ENCODE assay signal across 7 mouse cellular contexts in the genomic region with DNA sequence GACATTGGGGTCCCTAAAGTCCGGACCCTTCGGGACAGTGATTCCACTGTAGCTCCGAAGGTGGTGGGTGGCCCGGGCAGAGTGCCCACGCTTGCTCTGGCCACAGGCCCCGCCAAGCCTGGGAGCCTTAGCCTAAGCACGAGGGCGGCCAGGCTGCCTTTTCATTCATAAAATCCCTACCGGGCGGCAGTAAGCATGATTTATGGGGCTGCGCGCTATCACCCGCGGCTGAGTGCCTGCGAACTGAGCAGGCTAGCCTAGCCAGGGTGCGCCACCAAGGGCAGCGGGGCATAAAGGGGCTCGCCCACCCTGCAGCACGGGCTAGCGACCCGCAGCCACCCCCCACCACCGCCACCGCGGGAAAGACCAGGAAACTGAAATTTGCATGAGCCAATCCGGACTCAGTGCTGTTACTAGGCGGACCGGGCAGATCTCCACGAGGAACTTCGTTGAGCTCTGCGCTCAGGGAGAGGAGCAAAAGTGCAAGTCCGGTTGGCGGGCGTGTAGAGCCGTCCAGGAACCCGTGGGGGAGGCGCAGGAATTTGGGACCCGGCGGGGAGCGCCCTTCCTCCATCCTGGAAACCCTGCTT. TPM values are rescaled to one million over a fixed set of nuclear protein-coding genes. Genes with fewer than 3 reads are reported as not detected.
A peak's percentile ranks its signal among the peaks of the same experiment; 100 is the strongest.
DNase-seq lines count a peak whose midpoint lies in the region; ATAC-seq and TF ChIP-seq lines count a peak whose summit lies in the region.

No protein-coding gene starts in this region.

- intact Hi-C loops in gastrocnemius, postnatal 36 days (cut with DNase I), result loop anchor here (5.0 kb wide), 1 partner anchor 81 kb away; no protein-coding TSS in a partner anchor

- peak overlapping the region; percentile 64 for H3K4me3 ChIP-seq in intestine, embryonic 15.5 days (replicated peaks)
- peak overlapping the region; percentile 64 for H3K4me3 ChIP-seq in limb, embryonic 14.5 days (replicated peaks; ENCODE audit: low read length)
- peak overlapping the region; percentile 45 for H3K4me3 ChIP-seq in midbrain, embryonic 13.5 days (replicated peaks)

- under 1% methylated on average over 39 of the region's 39 CpGs for WGBS in intestine, embryonic 15.5 days
- WGBS in limb, embryonic 14.5 days, result under 1% methylated on average over 31 of the region's 39 CpGs
- WGBS in midbrain, embryonic 13.5 days, result under 1% methylated on average over 39 of the region's 39 CpGs

- peak; percentile 77 to 78 for DNase-seq in adrenal gland, adult 18-20 months (ENCODE audit: low spot score in 2 of 2)
- peak; percentile 97 for DNase-seq in embryo, embryonic 11 days
- DNase-seq in gastrocnemius, postnatal 36 days, result peak; percentile 75
- peak; percentile 96 for DNase-seq in limb, embryonic 14.5 days (ENCODE audit: low spot score)
- DNase-seq in spleen, postnatal 4 days (ENCODE audit: low spot score in 2 of 2), result peak; percentile 56 to 77

- no peaks in the 10 kb centered on the region for H3K9me3 ChIP-seq in intestine, embryonic 15.5 days
- H3K9me3 ChIP-seq in limb, embryonic 14.5 days (ENCODE audit: control insufficient read depth, low read length), result no peaks in the 10 kb centered on the region
- no peaks in the 10 kb centered on the region for H3K9me3 ChIP-seq in midbrain, embryonic 13.5 days

- H3K27me3 ChIP-seq in intestine, embryonic 15.5 days (replicated peaks), result peaks cover 25% of the 10 kb centered on the region
- H3K27me3 ChIP-seq in limb, embryonic 14.5 days (ENCODE audit: control insufficient read depth, insufficient read depth, low read length), result no peaks in the 10 kb centered on the region
- H3K27me3 ChIP-seq in midbrain, embryonic 13.5 days, result peaks cover 53% of the 10 kb centered on the region

- no peak for TF ChIP-seq POLR2A in limb, embryonic 14.5 days (IDR thresholded peaks at IDR 0.05; ENCODE audit: borderline replicate concordance, extremely low read depth, insufficient read depth, insufficient read length)

- peak; percentile 83 for ATAC-seq in intestine, embryonic 15.5 days
- peak; percentile 84 for ATAC-seq in limb, embryonic 14.5 days (ENCODE audit: low FRiP score, low read depth)
- peak; percentile 48 for ATAC-seq in midbrain, embryonic 13.5 days

- H3K9ac ChIP-seq in intestine, embryonic 15.5 days, result peak overlapping the region; percentile 68
- H3K9ac ChIP-seq in limb, embryonic 14.5 days (ENCODE audit: low read depth, low read length, severe bottlenecking), result peak overlapping the region; percentile 57
- peak overlapping the region; percentile 63 for H3K9ac ChIP-seq in midbrain, embryonic 13.5 days (replicated peaks)

- H3K27ac ChIP-seq in intestine, embryonic 15.5 days, result peak overlapping the region; percentile 92
- H3K27ac ChIP-seq in limb, embryonic 14.5 days (replicated peaks; ENCODE audit: low read depth, low read length), result peak overlapping the region; percentile 93
- H3K27ac ChIP-seq in midbrain, embryonic 13.5 days, result peak overlapping the region; percentile 89

- H3K4me1 ChIP-seq in intestine, embryonic 15.5 days (replicated peaks), result peaks cover 36% of the 10 kb centered on the region
- H3K4me1 ChIP-seq in limb, embryonic 14.5 days (ENCODE audit: control insufficient read depth, insufficient read depth, low read length), result peaks cover 24% of the 10 kb centered on the region
- peaks cover 70% of the 10 kb centered on the region for H3K4me1 ChIP-seq in midbrain, embryonic 13.5 days (replicated peaks)

- H3K36me3 ChIP-seq in intestine, embryonic 15.5 days, result 0 out of 2 replicates have a peak, but pooled peaks cover 7% of the 10 kb centered on the region
- H3K36me3 ChIP-seq in limb, embryonic 14.5 days (ENCODE audit: control insufficient read depth, insufficient read depth, low read length), result peaks cover 10% of the 10 kb centered on the region
- 0 out of 2 replicates have a peak, but pooled peaks cover 5% of the 10 kb centered on the region for H3K36me3 ChIP-seq in midbrain, embryonic 13.5 days

- H3K4me2 ChIP-seq in intestine, embryonic 15.5 days (replicated peaks), result peak overlapping the region; percentile 96
- H3K4me2 ChIP-seq in limb, embryonic 14.5 days (replicated peaks; ENCODE audit: low read depth, low read length, severe bottlenecking), result peak overlapping the region; percentile 76
- H3K4me2 ChIP-seq in midbrain, embryonic 13.5 days (replicated peaks), result peak overlapping the region; percentile 76

RNA-seq across cellular contexts. Expression of gene Ccnd1, which starts 1.6 kb away (rescaled TPM):
- total RNA-seq in adrenal gland, adult 18-20 months (2021), result 100 to 1,000 TPM; 140 to 149 TPM
- total RNA-seq in gastrocnemius, postnatal 36 days (2021), result 1 to 10 TPM; 5.2 to 7.4 TPM
- polyA plus RNA-seq in intestine, embryonic 15.5 days (2015; fragmentation: Nextera tagmentation; extraction: Ambion mirVana), result 66.8 and 77.9 TPM in 2 replicates
- polyA plus RNA-seq in limb, embryonic 14.5 days (2012; rRNA removed), result 110 and 125 TPM in 2 replicates
- 127 and 147 TPM in 2 replicates for polyA plus RNA-seq in limb, embryonic 14.5 days (2014; fragmentation: Nextera tagmentation; extraction: Ambion mirVana)
- polyA plus RNA-seq in midbrain, embryonic 13.5 days (2015; fragmentation: Nextera tagmentation; extraction: Ambion mirVana), result 141 and 143 TPM in 2 replicates

RNA-seq across cellular contexts. Expression of gene LTO1, which starts 26.4 kb away (rescaled TPM):
- total RNA-seq in adrenal gland, adult 18-20 months (2021), result 10 to 100 TPM; 24.2 to 27.4 TPM
- 1 to 10 TPM; 6.8 to 7.2 TPM for total RNA-seq in gastrocnemius, postnatal 36 days (2021)
- polyA plus RNA-seq in intestine, embryonic 15.5 days (2015; fragmentation: Nextera tagmentation; extraction: Ambion mirVana), result 24.1 and 25.2 TPM in 2 replicates
- polyA plus RNA-seq in limb, embryonic 14.5 days (2012; rRNA removed), result 24.9 and 46.5 TPM in 2 replicates
- polyA plus RNA-seq in limb, embryonic 14.5 days (2014; fragmentation: Nextera tagmentation; extraction: Ambion mirVana), result 22.0 and 26.2 TPM in 2 replicates
- polyA plus RNA-seq in midbrain, embryonic 13.5 days (2015; fragmentation: Nextera tagmentation; extraction: Ambion mirVana), result 36.4 and 37.8 TPM in 2 replicates

RNA-seq across cellular contexts. Expression of gene Fgf15, which starts 45.0 kb away (rescaled TPM):
- under 1 TPM in 1 of 2 experiments, not detected in 1; 0.36 TPM for total RNA-seq in adrenal gland, adult 18-20 months (2021)
- not detected for total RNA-seq in gastrocnemius, postnatal 36 days (2021)
- 0.23 TPM in 1 of 2 replicates, not detected in the other for polyA plus RNA-seq in intestine, embryonic 15.5 days (2015; fragmentation: Nextera tagmentation; extraction: Ambion mirVana)
- polyA plus RNA-seq in limb, embryonic 14.5 days (2012; rRNA removed), result 0.13 TPM in 1 of 2 replicates, not detected in the other
- not detected in 2 replicates for polyA plus RNA-seq in limb, embryonic 14.5 days (2014; fragmentation: Nextera tagmentation; extraction: Ambion mirVana)
- 61.2 and 66.9 TPM in 2 replicates for polyA plus RNA-seq in midbrain, embryonic 13.5 days (2015; fragmentation: Nextera tagmentation; extraction: Ambion mirVana)

Comparison
In these comparisons a context has a peak if more than half of its experiments do, and no peak if none do; other contexts are left out.
1. Peak in every context shown above with its lines: DNase-seq, ATAC-seq, H3K4me3 ChIP-seq and H3K27ac ChIP-seq.
2. RNA of gene Fgf15, which starts 45.0 kb away (polyA plus RNA-seq): 61.2 to 66.9 TPM in midbrain, embryonic 13.5 days; 0.23 TPM in intestine, embryonic 15.5 days and 0.13 TPM in limb, embryonic 14.5 days; every median in the first group is over 10 times any median in the second.